Mouse (Mus musculus) brain, embryonic 14.5 days (tissue): ENCODE measurements around the gene 1700003E16Rik.

ENCODE experiments used
- CTCF ChIP-seq: fragments of 200-500 bp; IDR thresholded peaks from 2 replicates; pipeline ENCODE4 v1.5.1; 2012; ENCODE audit warnings: inconsistent platforms, mild to moderate bottlenecking, moderate library complexity, borderline replicate concordance; ENCODE audit not compliant: insufficient read depth, insufficient read length; ENCODE audit errors: extremely low read depth
- POLR2A ChIP-seq: fragments of 200-500 bp; IDR thresholded peaks from 2 replicates; pipeline ENCODE4 v1.6.1; 2012; ENCODE audit warnings: mild to moderate bottlenecking, inconsistent platforms, borderline replicate concordance; ENCODE audit not compliant: poor library complexity, insufficient read depth, insufficient read length, severe bottlenecking; ENCODE audit errors: extremely low read depth

DNA sequence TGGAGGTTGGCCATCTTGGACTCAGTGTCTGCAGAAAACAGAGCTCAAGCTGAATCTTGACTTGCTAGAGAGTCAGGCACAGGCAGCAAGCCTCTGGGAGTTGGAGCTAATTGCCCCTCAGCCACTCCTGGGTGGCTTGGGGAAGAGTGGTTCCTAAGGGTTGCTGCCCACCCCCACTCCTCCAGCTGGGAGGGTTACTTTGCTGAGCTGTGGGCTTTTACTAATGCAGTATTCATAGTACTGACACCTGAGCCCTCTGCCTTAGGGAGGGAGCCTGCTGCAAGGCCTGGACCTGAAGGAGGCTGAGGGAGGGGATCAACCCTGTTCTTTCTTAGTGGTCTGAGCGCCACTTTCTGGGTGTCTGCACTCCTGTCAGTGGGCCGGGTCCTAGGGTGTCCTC, 30.7 kb downstream of the 1700003E16Rik start:
- TF ChIP-seq POLR2A (no peak), CTCF (no peak)
